Mouse (Mus musculus) cerebellum, adult 18-20 months (tissue): ENCODE measurements around the gene Myo10.

Experiments used
- DNase-seq, 2 experiments: peaks; one replicate each; pipeline ENCODE4 v3.0.0; 2021

Myo10 gene

GRCm38 (mm10) chr15:25653680-25654079 lies 31.4 kb downstream of the Myo10 start:
- no peak for DNase-seq

- no peak for DNase-seq
Observed at GRCm38 (mm10) chr15:25662833-25663519, 40.7 kb downstream of the Myo10 start.

GRCm38 (mm10) chr15:25669283-25670247 lies 47.2 kb downstream of the Myo10 start:
- no peak for DNase-seq

GRCm38 (mm10) chr15:25673231-25673980 lies 51.1 kb downstream of the Myo10 start:
- DNase-seq = no peak

GRCm38 (mm10) chr15:25674099-25674931 lies 52.0 kb downstream of the Myo10 start:
- DNase-seq = peak; percentile 36 to 49

- DNase-seq = peak; percentile 10 to 17
Observed at GRCm38 (mm10) chr15:25674932-25675250, 52.6 kb downstream of the Myo10 start.

- no peak for DNase-seq
Observed at GRCm38 (mm10) chr15:25675359-25675758, 53.0 kb downstream of the Myo10 start.

- DNase-seq = no peak
Observed at GRCm38 (mm10) chr15:25676056-25676785, 53.9 kb downstream of the Myo10 start.

GRCm38 (mm10) chr15:25679081-25679480 lies 56.8 kb downstream of the Myo10 start:
- DNase-seq = peak; percentile 44 to 49

GRCm38 (mm10) chr15:25679616-25680015 lies 57.3 kb downstream of the Myo10 start:
- DNase-seq = no peak

GRCm38 (mm10) chr15:25680269-25680818 lies 58.0 kb downstream of the Myo10 start:
- DNase-seq = no peak

- no peak for DNase-seq
Observed at GRCm38 (mm10) chr15:25682953-25683507, 60.7 kb downstream of the Myo10 start.

GRCm38 (mm10) chr15:25685186-25685585 lies 62.9 kb downstream of the Myo10 start:
- no peak for DNase-seq

- no peak for DNase-seq
Observed at GRCm38 (mm10) chr15:25688424-25689283, 66.3 kb downstream of the Myo10 start.

GRCm38 (mm10) chr15:25689477-25689876 lies 67.2 kb downstream of the Myo10 start:
- no peak for DNase-seq

- DNase-seq = no peak
Observed at GRCm38 (mm10) chr15:25690066-25690745, 67.9 kb downstream of the Myo10 start.

- no peak for DNase-seq
Observed at GRCm38 (mm10) chr15:25690746-25691105, 68.4 kb downstream of the Myo10 start.

GRCm38 (mm10) chr15:25692254-25692950 lies 70.1 kb downstream of the Myo10 start:
- DNase-seq = no peak

- no peak for DNase-seq
Observed at GRCm38 (mm10) chr15:25693708-25694107, 71.4 kb downstream of the Myo10 start.
